Mouse (Mus musculus): ENCODE measurements around the gene Rnf144b.

DNA sequence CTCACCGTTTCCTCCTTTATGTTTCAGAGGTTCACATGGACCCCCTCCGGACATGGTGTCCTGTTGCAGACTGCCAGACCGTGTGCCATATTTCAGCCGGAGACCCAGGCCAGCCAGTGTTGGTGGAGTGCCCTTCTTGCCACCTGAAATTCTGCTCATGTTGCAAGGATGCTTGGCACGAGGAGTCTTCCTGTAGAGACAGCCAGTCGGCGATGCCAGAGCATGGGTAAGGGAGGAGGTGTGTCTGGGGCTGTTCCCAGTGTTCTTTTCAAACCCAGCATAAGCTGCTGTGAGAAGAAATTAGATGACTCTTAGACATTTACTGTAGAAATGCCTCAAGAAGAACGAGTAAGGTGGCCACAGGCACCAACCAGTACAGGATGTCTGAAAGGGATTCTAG is 114.9 kb downstream of the Rnf144b start:
- TF ChIP-seq CTCF (IDR thresholded peaks at IDR 0.05; ENCODE audit: low read depth) (no peak), EP300 (optimal IDR thresholded peaks at IDR 0.05) (no peak)

All from stomach, postnatal 0 days (tissue).